Mouse (Mus musculus) adrenal gland, adult 18-20 months (tissue): Measurements from ENCODE around the gene Olfr691. TPM values are rescaled to one million over a fixed set of nuclear protein-coding genes. Genes with fewer than 3 reads are reported as not detected.
"Not testable (repeated sequence)": the region's sequence is repeated elsewhere in the genome, so short reads cannot be mapped to it uniquely, and the experiment has no call there.

Source experiments
- DNase-seq, 2 experiments: peaks; one replicate each; pipeline ENCODE4 v3.0.0; 2021 to 2022; ENCODE audit warnings: low spot score in 2 of 2
- long read RNA-seq, 2 experiments: library from polyadenylated mRNA; stranded (forward); transcript quantifications; one replicate each; pipeline ENCODE4 v2.0.0; 2021
- total RNA-seq, 2 experiments: library from RNA; stranded (reverse); gene quantifications; 1 replicate in 1 of 2; 2 replicates in 1 of 2; pipeline ENCODE4 v1.2.3; 2021

Gene Olfr691
- not detected for total RNA-seq
- long read RNA-seq, experiment 1: 0 reads
- long read RNA-seq, experiment 2: 0 reads

DNA sequence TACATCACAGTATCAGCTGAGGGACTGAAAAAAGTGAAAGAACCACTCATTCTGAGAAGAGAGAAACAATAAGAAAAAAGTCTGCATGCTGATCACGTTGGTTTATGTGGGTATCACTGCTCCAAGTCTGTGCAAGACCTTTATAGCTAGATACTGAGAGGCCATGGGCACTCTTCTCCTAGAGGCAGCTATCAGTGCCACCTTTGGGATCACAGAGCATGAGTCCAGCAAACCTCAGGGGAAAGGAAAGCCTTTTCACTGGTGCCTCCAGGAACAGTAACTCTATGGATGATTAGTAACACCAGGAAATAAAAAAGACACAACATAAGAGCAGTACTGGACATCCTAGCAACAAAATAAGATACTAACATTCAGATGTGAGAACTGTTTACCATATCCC is at the start of gene Olfr691:
TSS of gene Olfr691 (minus strand) at position 101 of the 400 bp plus-strand sequence.
- no peak for DNase-seq

DNA sequence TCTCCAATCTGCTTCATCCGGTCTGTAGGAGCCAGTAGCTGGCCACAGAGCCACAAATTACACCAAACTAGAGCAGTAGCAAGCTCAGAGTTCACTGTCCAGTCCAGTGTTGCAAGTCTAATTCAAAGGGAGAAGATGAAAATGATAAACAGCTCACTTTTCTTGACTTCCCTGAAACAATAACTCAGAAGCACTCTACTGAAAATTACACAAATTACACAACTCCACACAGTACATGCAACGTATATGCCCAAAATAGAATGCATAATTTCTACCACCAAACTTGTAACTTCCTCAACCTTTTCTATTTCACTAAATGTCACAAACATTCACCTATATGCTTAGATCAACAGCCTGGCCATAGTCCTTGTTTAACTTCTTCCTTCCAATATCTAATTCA is 48.2 kb upstream of the Olfr691 start:
- DNase-seq: no peak

DNA sequence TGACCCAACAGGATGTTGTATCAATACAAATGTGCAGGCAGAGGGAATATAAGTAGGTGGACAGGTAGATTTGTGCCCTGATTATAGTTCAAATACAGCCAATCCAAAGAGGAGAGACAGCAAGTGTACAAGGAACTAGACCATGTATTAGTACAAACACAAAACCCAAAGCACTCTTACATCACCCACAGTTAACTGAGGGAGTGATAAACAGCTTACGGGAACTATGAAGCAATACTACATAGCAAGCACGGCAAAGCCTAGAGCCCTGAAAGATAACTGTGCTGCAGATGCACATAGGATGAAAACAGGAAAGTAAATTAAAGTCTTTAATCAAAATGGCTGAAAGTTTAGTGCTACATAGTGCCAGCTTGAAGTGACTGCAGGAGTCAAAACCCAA is 45.6 kb upstream of the Olfr691 start:
- DNase-seq: no peak

DNA sequence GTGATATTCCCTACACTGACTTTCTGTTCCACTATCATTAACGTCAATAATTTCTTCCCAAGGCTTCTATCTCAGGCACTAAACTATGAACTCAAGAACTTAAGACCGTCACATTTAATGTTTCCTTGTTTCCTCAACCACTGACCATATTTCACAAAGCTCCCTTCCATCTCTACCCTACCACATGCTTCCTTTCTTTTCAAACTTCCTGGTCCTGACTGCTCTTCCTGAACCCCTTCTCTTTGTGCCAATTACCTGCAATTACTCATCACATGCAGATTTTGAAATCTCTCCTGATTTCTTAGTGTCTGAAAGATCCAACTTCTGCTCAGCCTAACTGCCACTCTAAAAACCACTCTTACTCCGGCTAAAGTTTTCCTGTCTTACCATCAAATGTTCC is 38.3 kb upstream of the Olfr691 start:
- DNase-seq: no peak

- no peak for DNase-seq
Measured at GRCm38 (mm10) chr7:105374866-105375265, 32.8 kb upstream of the Olfr691 start, which contains the start of gene Gm5901. TSS of gene Gm5901 (plus strand) at chr7:105375038.

DNA sequence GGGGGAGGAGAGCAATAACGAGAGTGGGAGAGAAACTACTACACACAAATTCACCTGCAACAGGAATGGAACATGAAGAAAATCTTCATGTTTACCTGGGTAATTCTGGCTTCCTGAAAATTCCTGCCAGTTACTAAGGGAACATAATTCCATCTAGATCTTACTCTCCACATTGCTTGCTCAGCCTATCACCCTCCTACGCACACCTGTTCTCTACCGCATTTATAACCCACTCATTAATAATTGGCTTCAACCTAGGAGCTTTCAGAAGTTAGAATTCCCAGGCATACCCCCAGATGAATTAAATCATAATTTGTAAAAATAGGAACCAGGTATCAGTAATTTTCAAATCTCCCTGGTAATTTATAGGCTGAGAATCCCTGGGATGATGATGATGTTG is 31.9 kb upstream of the Olfr691 start:
- DNase-seq: no peak

DNA sequence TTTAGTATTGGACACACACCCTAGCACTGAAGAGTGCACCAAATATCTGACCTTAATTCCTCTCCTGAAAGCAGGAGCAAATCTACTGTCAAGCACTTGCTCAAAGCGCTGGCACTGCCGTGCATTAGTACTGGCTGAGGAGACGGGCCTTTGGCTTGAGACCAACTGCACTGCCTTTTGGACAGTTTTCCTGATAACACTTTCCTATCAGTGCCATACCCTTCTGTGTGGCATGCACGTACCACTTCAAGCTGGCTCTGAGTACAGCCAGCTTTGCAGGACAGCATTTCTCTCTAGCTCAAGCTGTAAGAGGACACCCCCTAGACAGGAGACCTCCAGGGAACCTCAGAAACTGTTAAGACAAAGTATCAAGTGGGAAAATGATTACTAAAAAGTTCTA is 31.4 kb upstream of the Olfr691 start:
- no peak for DNase-seq

DNA sequence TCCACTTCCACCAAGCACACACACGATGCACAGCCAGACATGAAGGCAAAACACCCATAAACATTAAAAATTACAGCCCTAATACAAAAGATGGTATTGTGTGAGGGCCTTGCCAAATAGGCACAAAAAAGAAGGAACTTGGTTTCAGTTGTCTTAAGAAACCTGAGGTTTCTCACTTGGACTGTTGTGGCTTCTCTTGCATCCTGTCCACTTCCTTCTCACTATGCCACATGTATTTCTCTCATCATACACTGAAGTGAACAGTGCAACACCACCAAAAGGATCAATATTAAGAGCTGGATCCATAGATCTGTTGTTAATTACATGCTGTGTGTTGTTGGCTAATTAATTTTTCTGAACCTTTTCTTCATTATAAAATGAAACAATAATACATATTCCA is 30.8 kb upstream of the Olfr691 start:
- no peak for DNase-seq

- no peak for DNase-seq
Measured at GRCm38 (mm10) chr7:105368521-105368920, 26.5 kb upstream of the Olfr691 start.

DNA sequence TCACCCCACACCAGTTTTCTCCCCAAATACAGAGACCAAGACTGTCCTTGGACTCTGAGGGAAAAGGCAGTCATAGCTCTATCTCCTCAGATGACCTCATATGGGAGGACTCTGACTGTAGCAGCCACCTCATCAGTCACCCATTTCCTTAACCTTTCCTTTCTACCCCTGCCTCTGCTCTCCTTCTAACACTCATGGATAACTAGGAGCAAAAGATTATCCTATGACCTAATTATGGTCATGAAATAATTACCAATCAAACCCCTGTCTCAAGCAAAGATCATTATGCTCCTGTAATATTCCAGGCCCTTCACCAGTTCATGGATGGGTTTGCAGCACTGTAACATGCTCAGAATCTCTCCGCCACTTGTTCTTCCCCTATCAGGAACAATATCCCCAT is 25.9 kb upstream of the Olfr691 start, which contains the start of gene Olfr692:
TSS of gene Olfr692 (plus strand) at position 301 of the 400 bp plus-strand sequence.
- DNase-seq: no peak

DNA sequence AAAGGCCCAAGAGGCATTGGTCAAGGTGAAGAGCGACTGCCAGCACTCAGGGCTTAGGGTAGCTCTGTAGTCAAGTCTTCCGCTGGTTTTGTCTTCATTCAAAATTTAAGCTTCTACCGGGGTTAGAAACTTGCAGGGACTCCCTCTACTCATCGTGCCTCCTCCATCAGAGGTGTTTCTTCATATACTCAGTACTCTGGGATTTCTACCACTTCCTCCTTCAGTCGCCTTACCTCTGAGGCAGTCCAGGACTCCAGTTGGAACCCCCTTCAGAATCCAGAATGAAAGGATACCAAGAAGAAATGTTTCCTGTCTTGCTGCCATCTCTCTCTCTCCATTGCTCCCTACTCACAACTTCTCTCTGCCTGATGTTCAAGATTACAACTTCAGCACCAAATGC is 25.2 kb upstream of the Olfr691 start:
- no peak for DNase-seq

DNA sequence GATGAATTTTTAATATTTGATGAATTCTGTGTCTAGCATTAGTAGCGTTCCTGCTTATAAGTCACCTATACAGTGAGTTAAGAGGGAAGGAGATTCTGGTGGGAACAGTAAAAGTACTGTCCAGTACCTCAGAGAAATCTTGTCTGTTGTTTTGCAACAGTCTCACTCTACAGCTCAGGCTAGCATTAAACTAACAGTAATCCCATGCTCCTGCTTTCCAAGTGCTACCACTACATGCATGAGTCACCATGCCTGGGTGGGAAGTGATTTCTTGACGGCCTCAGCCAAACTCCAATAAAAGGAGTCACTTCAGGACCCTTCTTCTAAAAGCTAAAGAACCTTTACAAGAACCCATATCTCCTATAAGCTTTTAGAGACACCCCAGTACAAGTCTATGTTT is 19.6 kb upstream of the Olfr691 start:
- DNase-seq: no peak

GRCm38 (mm10) chr7:105356487-105356886 is 14.4 kb upstream of the Olfr691 start:
- DNase-seq: not testable (repeated sequence)

- not testable (repeated sequence) for DNase-seq
Measured at GRCm38 (mm10) chr7:105356064-105356463, 14.0 kb upstream of the Olfr691 start.

GRCm38 (mm10) chr7:105342752-105343151 is 682 bp upstream of the Olfr691 start:
- DNase-seq: no peak

- DNase-seq: no peak
Measured at GRCm38 (mm10) chr7:105334004-105334403, 8.1 kb downstream of the Olfr691 start, which contains the start of gene Olfr690. TSS of gene Olfr690 (minus strand) at chr7:105334104.

GRCm38 (mm10) chr7:105325302-105325701 is 16.8 kb downstream of the Olfr691 start:
- no peak for DNase-seq

GRCm38 (mm10) chr7:105310865-105311264 is 31.2 kb downstream of the Olfr691 start, which contains the start of gene Olfr689:
TSS of gene Olfr689 (plus strand) at chr7:105311165.
- DNase-seq: no peak

- no peak for DNase-seq
Measured at GRCm38 (mm10) chr7:105290051-105290450, 52.0 kb downstream of the Olfr691 start.

- no peak for DNase-seq
Measured at GRCm38 (mm10) chr7:105287795-105288194, 54.3 kb downstream of the Olfr691 start, which contains the start of gene Olfr688. TSS of gene Olfr688 (plus strand) at chr7:105288095.
